Mouse (Mus musculus) stomach, embryonic 16.5 days (tissue): ENCODE data around the gene Tbc1d8. TPM values are rescaled to one million over a fixed set of nuclear protein-coding genes. Genes with fewer than 3 reads are reported as not detected.

ENCODE experiments used
- ATAC-seq: fragments of 200-750 bp; cut with Nextera tagmentation; 2 replicates; pipeline ENCODE4 v1.8.0; 2017; ENCODE audit warnings: moderate number of reproducible peaks, moderate TSS enrichment; ENCODE audit not compliant: insufficient read depth, low FRiP score
- H3K27ac ChIP-seq: fragments of 300-500 bp; sonication (generic); 2 replicates; pipeline ENCODE4 v1.5.1; 2014; ENCODE audit warnings: low read length
- H3K27me3 ChIP-seq: fragments of 300-500 bp; sonication (generic); 2 replicates; pipeline ENCODE4 v1.6.1; 2014; ENCODE audit warnings: low read length, control low read depth, mixed read lengths; ENCODE audit not compliant: control insufficient read depth, insufficient read depth
- H3K36me3 ChIP-seq: fragments of 300-500 bp; sonication (generic); 2 replicates; pipeline ENCODE4 v1.6.1; 2014; ENCODE audit warnings: low read length; ENCODE audit not compliant: control insufficient read depth, insufficient read depth
- H3K4me1 ChIP-seq: fragments of 300-500 bp; sonication (generic); 2 replicates; pipeline ENCODE4 v1.6.1; 2014; ENCODE audit warnings: low read length, control low read depth, mixed read lengths; ENCODE audit not compliant: control insufficient read depth, insufficient read depth
- H3K4me2 ChIP-seq: fragments of 300-500 bp; sonication (generic); 2 replicates; pipeline ENCODE4 v1.6.1; 2014; ENCODE audit warnings: low read depth, low read length, mixed read lengths
- H3K4me3 ChIP-seq: fragments of 300-500 bp; sonication (generic); replicated peaks from 2 replicates; pipeline ENCODE4 v1.5.1; 2014; ENCODE audit warnings: mild to moderate bottlenecking, low read length
- H3K9ac ChIP-seq: fragments of 300-500 bp; sonication (generic); 2 replicates; pipeline ENCODE4 v1.6.1; 2014; ENCODE audit warnings: low read length
- H3K9me3 ChIP-seq: fragments of 300-500 bp; sonication (generic); replicated peaks from 2 replicates; pipeline ENCODE4 v1.6.1; 2016; ENCODE audit warnings: low read length, control low read depth; ENCODE audit not compliant: control insufficient read depth
- WGBS: fragments of 180-500 bp; shearing (Covaris S2); extraction: QIAGEN DNeasy Blood & Tissue Kit; methylation state at CpG from one replicate; pipeline ENCODE4 v1.1.7; 2014; 5-methylcytosine and 5-hydroxymethylcytosine counted together
- polyA plus RNA-seq: library from polyadenylated mRNA; unstranded; fragments of >200 nt; fragmentation: Nextera tagmentation; extraction: Ambion mirVana; gene quantifications from 2 replicates; pipeline ENCODE4 v1.2.1, GENCODE M21; 2015

Tbc1d8 gene
- polyA plus RNA-seq, 1 experiment from 2014 or later: 11.6 TPM

- H3K9ac ChIP-seq: no peak overlapping the region
- H3K36me3 ChIP-seq: no peaks in the 10 kb centered on the region
- ATAC-seq: no peak
- WGBS: 75% methylated on average over 3 of the region's 3 CpGs
- H3K27ac ChIP-seq: no peak overlapping the region
- no peaks in the 10 kb centered on the region for H3K27me3 ChIP-seq
- H3K9me3 ChIP-seq: no peaks in the 10 kb centered on the region
- H3K4me2 ChIP-seq: no peak overlapping the region
- H3K4me3 ChIP-seq: no peak overlapping the region
- H3K4me1 ChIP-seq: no peaks in the 10 kb centered on the region
Measured at GRCm38 (mm10) chr1:39487370-39487769, 8.8 kb upstream of the Tbc1d8 start.

- H3K36me3 ChIP-seq: no peaks in the 10 kb centered on the region
- no peak overlapping the region for H3K27ac ChIP-seq
- no peak for ATAC-seq
- H3K4me3 ChIP-seq: no peak overlapping the region
- H3K4me1 ChIP-seq: peaks cover 10% of the 10 kb centered on the region
- no peaks in the 10 kb centered on the region for H3K27me3 ChIP-seq
- no peaks in the 10 kb centered on the region for H3K9me3 ChIP-seq
- WGBS: 63% methylated on average over 10 of the region's 10 CpGs
- no peak overlapping the region for H3K9ac ChIP-seq
- no peak overlapping the region for H3K4me2 ChIP-seq
Measured at GRCm38 (mm10) chr1:39482115-39482815, 3.7 kb upstream of the Tbc1d8 start.

GRCm38 (mm10) chr1:39479254-39479653, 699 bp upstream of the Tbc1d8 start:
- H3K27ac ChIP-seq: peak overlapping the region; percentile 23
- no peaks in the 10 kb centered on the region for H3K36me3 ChIP-seq
- no peaks in the 10 kb centered on the region for H3K9me3 ChIP-seq
- H3K9ac ChIP-seq: no peak overlapping the region
- WGBS: 58% methylated on average over 5 of the region's 5 CpGs
- no peak for ATAC-seq
- peaks cover 13% of the 10 kb centered on the region for H3K4me1 ChIP-seq
- 0 out of 2 replicates have a peak overlapping the region, but pooled peaks have one; percentile 72 for H3K4me3 ChIP-seq
- H3K27me3 ChIP-seq: no peaks in the 10 kb centered on the region
- peak overlapping the region; percentile 86 for H3K4me2 ChIP-seq

- H3K9ac ChIP-seq: peak overlapping the region; percentile 61
- peak overlapping the region; percentile 72 for H3K4me3 ChIP-seq
- H3K4me1 ChIP-seq: peaks cover 13% of the 10 kb centered on the region
- 4% methylated on average over 10 of the region's 10 CpGs for WGBS
- no peaks in the 10 kb centered on the region for H3K36me3 ChIP-seq
- no peaks in the 10 kb centered on the region for H3K27me3 ChIP-seq
- peak overlapping the region; percentile 82 for H3K27ac ChIP-seq
- no peaks in the 10 kb centered on the region for H3K9me3 ChIP-seq
- ATAC-seq: no peak
- peak overlapping the region; percentile 86 for H3K4me2 ChIP-seq
Measured at GRCm38 (mm10) chr1:39478896-39479200, 293 bp upstream of the Tbc1d8 start.

GRCm38 (mm10) chr1:39477064-39477463, 1.5 kb downstream of the Tbc1d8 start:
- 68% methylated on average over 5 of the region's 5 CpGs for WGBS
- Histone ChIP-seq H3K4me3 (peak overlapping the region; percentile 72), H3K27ac (no peak overlapping the region), H3K4me1 (peaks cover 13% of the 10 kb centered on the region), H3K36me3 (no peaks in the 10 kb centered on the region), H3K4me2 (peak overlapping the region; percentile 86), H3K27me3 (no peaks in the 10 kb centered on the region), H3K9ac (peak overlapping the region; percentile 82; the same call in 1 of the 2 replicates), H3K9me3 (no peaks in the 10 kb centered on the region)
- no peak for ATAC-seq

- no peak overlapping the region for H3K4me3 ChIP-seq
- 78% methylated on average over 1 of the region's 1 CpGs for WGBS
- no peaks in the 10 kb centered on the region for H3K9me3 ChIP-seq
- H3K9ac ChIP-seq: no peak overlapping the region
- H3K4me2 ChIP-seq: no peak overlapping the region
- H3K36me3 ChIP-seq: no peaks in the 10 kb centered on the region
- no peak for ATAC-seq
- no peak overlapping the region for H3K27ac ChIP-seq
- H3K27me3 ChIP-seq: no peaks in the 10 kb centered on the region
- peaks cover 17% of the 10 kb centered on the region for H3K4me1 ChIP-seq
Measured at GRCm38 (mm10) chr1:39476341-39476740, 2.2 kb downstream of the Tbc1d8 start.

GRCm38 (mm10) chr1:39474516-39474915, 4.0 kb downstream of the Tbc1d8 start:
- Histone ChIP-seq H3K36me3 (no peaks in the 10 kb centered on the region), H3K27ac (no peak overlapping the region), H3K9me3 (no peaks in the 10 kb centered on the region), H3K4me3 (no peak overlapping the region), H3K4me2 (no peak overlapping the region), H3K27me3 (no peaks in the 10 kb centered on the region), H3K9ac (no peak overlapping the region), H3K4me1 (peaks cover 15% of the 10 kb centered on the region)
- ATAC-seq: no peak
- WGBS: 78% methylated on average over 9 of the region's 9 CpGs

- no peaks in the 10 kb centered on the region for H3K36me3 ChIP-seq
- no peaks in the 10 kb centered on the region for H3K9me3 ChIP-seq
- WGBS: 44% methylated on average over 9 of the region's 9 CpGs
- peak overlapping the region; percentile 40; the same call in 1 of the 2 replicates for H3K27ac ChIP-seq
- peak; percentile 59; the same call in 1 of the 2 replicates for ATAC-seq
- H3K27me3 ChIP-seq: no peaks in the 10 kb centered on the region
- no peak overlapping the region; the same call in 1 of the 2 replicates for H3K9ac ChIP-seq
- H3K4me2 ChIP-seq: no peak overlapping the region; the same call in 1 of the 2 replicates
- peaks cover 5% of the 10 kb centered on the region; the same call in 1 of the 2 replicates for H3K4me1 ChIP-seq
- no peak overlapping the region for H3K4me3 ChIP-seq
Measured at GRCm38 (mm10) chr1:39471298-39471902, 7.2 kb downstream of the Tbc1d8 start.

GRCm38 (mm10) chr1:39468982-39469381, 9.6 kb downstream of the Tbc1d8 start:
- H3K9ac ChIP-seq: no peak overlapping the region
- no peaks in the 10 kb centered on the region for H3K9me3 ChIP-seq
- 68% methylated on average over 7 of the region's 7 CpGs for WGBS
- H3K27ac ChIP-seq: no peak overlapping the region
- no peak for ATAC-seq
- no peaks in the 10 kb centered on the region for H3K36me3 ChIP-seq
- H3K4me2 ChIP-seq: no peak overlapping the region
- peaks cover 9% of the 10 kb centered on the region; the same call in 1 of the 2 replicates for H3K4me1 ChIP-seq
- no peaks in the 10 kb centered on the region for H3K27me3 ChIP-seq
- no peak overlapping the region for H3K4me3 ChIP-seq
